Mouse (Mus musculus): Measurements from ENCODE around the gene Slc6a13. TPM values are rescaled to one million over a fixed set of nuclear protein-coding genes. Genes with fewer than 3 reads are reported as not detected.

Slc6a13 gene
- total RNA-seq, 2 experiments from 2014 or later, result 0.20 to 0.46 TPM

- intact Hi-C loops (cut with DNase I), result no loop called here
- no peak overlapping the region for H3K4me3 ChIP-seq
- TF ChIP-seq CTCF (IDR thresholded peaks at IDR 0.05), result no peak
- H3K27ac ChIP-seq, result no peak overlapping the region
- peak; percentile 8 for DNase-seq
Observed at GRCm38 (mm10) chr6:121335841-121336240, 35.8 kb downstream of the Slc6a13 start.

- peak; percentile 28 for DNase-seq
- H3K27ac ChIP-seq, result no peak overlapping the region
- intact Hi-C loops (cut with DNase I), result no loop called here
- H3K4me3 ChIP-seq, result no peak overlapping the region
- no peak for TF ChIP-seq CTCF (IDR thresholded peaks at IDR 0.05)
Observed at GRCm38 (mm10) chr6:121336558-121336957, 36.5 kb downstream of the Slc6a13 start.

- TF ChIP-seq CTCF (IDR thresholded peaks at IDR 0.05), result no peak
- intact Hi-C loops (cut with DNase I), result no loop called here
- H3K4me3 ChIP-seq, result no peak overlapping the region
- no peak overlapping the region for H3K27ac ChIP-seq
- DNase-seq, result no peak
Observed at GRCm38 (mm10) chr6:121337229-121337628, 37.2 kb downstream of the Slc6a13 start.

- TF ChIP-seq CTCF (IDR thresholded peaks at IDR 0.05), result peak; percentile 88
- Histone ChIP-seq H3K27ac (no peak overlapping the region), H3K4me3 (no peak overlapping the region)
- intact Hi-C loops (cut with DNase I), result loop anchor here (1.0 to 2.0 kb wide), 2 partner anchors 29 to 195 kb away; no protein-coding TSS in a partner anchor
- peak; percentile 84 for DNase-seq
Observed at GRCm38 (mm10) chr6:121337770-121338518, 37.9 kb downstream of the Slc6a13 start.

GRCm38 (mm10) chr6:121338519-121338896 is 38.5 kb downstream of the Slc6a13 start:
- no peak for DNase-seq
- intact Hi-C loops (cut with DNase I), result loop anchor here (1.0 to 2.0 kb wide), 2 partner anchors 28 to 195 kb away; no protein-coding TSS in a partner anchor
- H3K27ac ChIP-seq, result no peak overlapping the region
- no peak overlapping the region for H3K4me3 ChIP-seq
- TF ChIP-seq CTCF (IDR thresholded peaks at IDR 0.05), result no peak

- DNase-seq, result no peak
- TF ChIP-seq CTCF (IDR thresholded peaks at IDR 0.05), result no peak
- no peak overlapping the region for H3K4me3 ChIP-seq
- intact Hi-C loops (cut with DNase I), result no loop called here
- H3K27ac ChIP-seq, result no peak overlapping the region
Observed at GRCm38 (mm10) chr6:121341650-121342049, 41.6 kb downstream of the Slc6a13 start.

- no peak within 1 kb of the TSS for H3K27ac ChIP-seq
- TF ChIP-seq CTCF (IDR thresholded peaks at IDR 0.05), result no peak
- intact Hi-C loops (cut with DNase I), result no loop called here
- DNase-seq, result no peak
- H3K4me3 ChIP-seq, result no peak within 1 kb of the TSS
Observed at GRCm38 (mm10) chr6:121343026-121343770, 43.2 kb downstream of the Slc6a13 start, which contains the start of gene Slc6a12. TSS of gene Slc6a12 (plus strand) at chr6:121343076.

GRCm38 (mm10) chr6:121343771-121344123 is 43.7 kb downstream of the Slc6a13 start:
- no peak for TF ChIP-seq CTCF (IDR thresholded peaks at IDR 0.05)
- no peak overlapping the region for H3K27ac ChIP-seq
- no peak overlapping the region for H3K4me3 ChIP-seq
- no peak for DNase-seq
- intact Hi-C loops (cut with DNase I), result no loop called here

GRCm38 (mm10) chr6:121344329-121344728 is 44.3 kb downstream of the Slc6a13 start:
- no peak for TF ChIP-seq CTCF (IDR thresholded peaks at IDR 0.05)
- no peak for DNase-seq
- Histone ChIP-seq H3K4me3 (no peak overlapping the region), H3K27ac (no peak overlapping the region)
- intact Hi-C loops (cut with DNase I), result no loop called here

- no peak for TF ChIP-seq CTCF (IDR thresholded peaks at IDR 0.05)
- Histone ChIP-seq H3K4me3 (no peak overlapping the region), H3K27ac (no peak overlapping the region)
- no peak for DNase-seq
- intact Hi-C loops (cut with DNase I), result no loop called here
Observed at GRCm38 (mm10) chr6:121346428-121346827, 46.4 kb downstream of the Slc6a13 start.

GRCm38 (mm10) chr6:121352276-121352675 is 52.2 kb downstream of the Slc6a13 start:
- Histone ChIP-seq H3K4me3 (no peak overlapping the region), H3K27ac (no peak overlapping the region)
- DNase-seq, result no peak
- intact Hi-C loops (cut with DNase I), result no loop called here
- TF ChIP-seq CTCF (IDR thresholded peaks at IDR 0.05), result no peak

- no peak for TF ChIP-seq CTCF (IDR thresholded peaks at IDR 0.05)
- Histone ChIP-seq H3K4me3 (no peak overlapping the region), H3K27ac (no peak overlapping the region)
- intact Hi-C loops (cut with DNase I), result no loop called here
- peak; percentile 49 for DNase-seq
Observed at GRCm38 (mm10) chr6:121356041-121356440, 56.0 kb downstream of the Slc6a13 start.

GRCm38 (mm10) chr6:121357232-121357631 is 57.2 kb downstream of the Slc6a13 start:
- TF ChIP-seq CTCF (IDR thresholded peaks at IDR 0.05), result no peak
- Histone ChIP-seq H3K27ac (no peak overlapping the region), H3K4me3 (no peak overlapping the region)
- DNase-seq, result no peak
- intact Hi-C loops (cut with DNase I), result no loop called here
